Mouse (Mus musculus) liver, embryonic 16.5 days (tissue): ENCODE results near the gene Ccr10. TPM values are rescaled to one million over a fixed set of nuclear protein-coding genes. Genes with fewer than 3 reads are reported as not detected.

Source experiments
- ATAC-seq: fragments of 200-750 bp; cut with Nextera tagmentation; 2 replicates; pipeline ENCODE4 v1.8.0; 2017; ENCODE audit warnings: low read depth, mild to moderate bottlenecking, moderate number of reproducible peaks, moderate library complexity
- H3K27ac ChIP-seq: fragments of 300-500 bp; sonication (generic); 2 replicates; pipeline ENCODE4 v1.5.1; 2014; ENCODE audit warnings: mild to moderate bottlenecking, low read length
- H3K27me3 ChIP-seq: fragments of 300-500 bp; sonication (generic); 2 replicates; pipeline ENCODE4 v1.6.1; 2014; ENCODE audit warnings: low read depth, low read length, mixed read lengths; ENCODE audit not compliant: control insufficient read depth, insufficient read depth
- H3K36me3 ChIP-seq: fragments of 300-500 bp; sonication (generic); 2 replicates; pipeline ENCODE4 v1.6.1; 2014; ENCODE audit warnings: mild to moderate bottlenecking; ENCODE audit not compliant: control insufficient read depth, insufficient read depth
- H3K4me1 ChIP-seq: fragments of 300-500 bp; sonication (generic); 2 replicates; pipeline ENCODE4 v1.6.1; 2014; ENCODE audit warnings: low read depth, low read length, mixed read lengths; ENCODE audit not compliant: control insufficient read depth
- H3K4me2 ChIP-seq: fragments of 300-500 bp; sonication (generic); 2 replicates; pipeline ENCODE4 v1.6.1; 2014; ENCODE audit warnings: low read depth, low read length, mixed read lengths
- H3K4me3 ChIP-seq: fragments of 300-500 bp; sonication (generic); 2 replicates; pipeline ENCODE4 v1.5.1; 2014; ENCODE audit warnings: low read depth, mild to moderate bottlenecking, low read length
- H3K9ac ChIP-seq: fragments of 300-500 bp; sonication (generic); 2 replicates; pipeline ENCODE4 v1.6.1; 2014; ENCODE audit warnings: low read depth, low read length
- H3K9me3 ChIP-seq: fragments of 300-500 bp; sonication (generic); replicated peaks from 2 replicates; pipeline ENCODE4 v1.6.1; 2016; ENCODE audit warnings: low read length; ENCODE audit not compliant: control insufficient read depth
- WGBS: fragments of 180-500 bp; shearing (Covaris S2); extraction: QIAGEN DNeasy Blood & Tissue Kit; methylation state at CpG from one replicate; pipeline ENCODE4 v1.1.7; 2014; ENCODE audit not compliant: insufficient replicate concordance; 5-methylcytosine and 5-hydroxymethylcytosine counted together
- polyA plus RNA-seq: library from polyadenylated mRNA; unstranded; fragments of >200 nt; fragmentation: Nextera tagmentation; extraction: Ambion mirVana; gene quantifications from 2 replicates; pipeline ENCODE4 v1.2.1, GENCODE M21; 2015

Gene Ccr10
- polyA plus RNA-seq, 1 experiment from 2014 or later = 0.05 TPM

- Histone ChIP-seq H3K27me3 (peaks cover 87% of the 10 kb centered on the region), H3K36me3 (no peaks in the 10 kb centered on the region), H3K4me1 (peaks cover 21% of the 10 kb centered on the region), H3K27ac (no peak overlapping the region), H3K9me3 (no peaks in the 10 kb centered on the region), H3K4me3 (no peak overlapping the region), H3K9ac (no peak overlapping the region), H3K4me2 (peak overlapping the region; percentile 34; the same call in 1 of the 2 replicates)
- 2% methylated on average over 25 of the region's 25 CpGs for WGBS
- ATAC-seq = no peak
Observed at GRCm38 (mm10) chr11:101176117-101176691, 961 bp upstream of the Ccr10 start.

DNA sequence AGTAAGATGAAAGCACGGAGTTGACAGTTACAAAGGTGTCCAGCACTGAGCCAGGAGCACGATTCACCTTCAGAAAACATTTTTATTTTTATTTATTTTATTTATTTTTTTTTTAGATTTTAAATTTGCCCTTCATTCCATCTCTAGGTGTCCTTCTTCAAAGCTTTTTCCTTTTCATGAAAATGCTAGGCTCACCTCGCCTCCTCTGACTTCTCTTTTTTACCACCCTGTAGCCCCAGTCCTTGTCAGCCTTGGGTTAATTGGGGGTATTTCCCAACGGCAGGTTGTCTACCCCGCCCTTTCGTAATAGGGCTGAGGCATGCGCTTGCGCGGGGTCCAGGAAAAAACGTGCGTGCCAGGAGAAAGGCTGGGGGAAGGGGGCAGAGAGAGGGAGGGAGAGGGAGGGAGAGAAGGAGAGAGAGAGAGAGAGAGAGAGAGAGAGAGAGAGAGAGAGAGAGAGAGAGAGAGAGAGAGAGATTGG, 433 bp upstream of the Ccr10 start:
- Histone ChIP-seq H3K27me3 (peaks cover 92% of the 10 kb centered on the region), H3K9me3 (no peaks in the 10 kb centered on the region), H3K9ac (no peak overlapping the region), H3K4me3 (no peak overlapping the region), H3K36me3 (no peaks in the 10 kb centered on the region), H3K4me2 (peak overlapping the region; percentile 34; the same call in 1 of the 2 replicates), H3K4me1 (peaks cover 21% of the 10 kb centered on the region), H3K27ac (no peak overlapping the region)
- 8% methylated on average over 11 of the region's 11 CpGs for WGBS
- no peak for ATAC-seq

GRCm38 (mm10) chr11:101174389-101174745, 876 bp downstream of the Ccr10 start:
- peak overlapping the region; percentile 35; the same call in 1 of the 2 replicates for H3K9ac ChIP-seq
- H3K36me3 ChIP-seq = no peaks in the 10 kb centered on the region
- no peak for ATAC-seq
- peak overlapping the region; percentile 43 for H3K4me3 ChIP-seq
- no peak overlapping the region for H3K27ac ChIP-seq
- WGBS = 24% methylated on average over 9 of the region's 9 CpGs
- H3K4me1 ChIP-seq = peaks cover 30% of the 10 kb centered on the region
- peaks cover 99% of the 10 kb centered on the region for H3K27me3 ChIP-seq
- H3K9me3 ChIP-seq = no peaks in the 10 kb centered on the region
- H3K4me2 ChIP-seq = peak overlapping the region; percentile 68

DNA sequence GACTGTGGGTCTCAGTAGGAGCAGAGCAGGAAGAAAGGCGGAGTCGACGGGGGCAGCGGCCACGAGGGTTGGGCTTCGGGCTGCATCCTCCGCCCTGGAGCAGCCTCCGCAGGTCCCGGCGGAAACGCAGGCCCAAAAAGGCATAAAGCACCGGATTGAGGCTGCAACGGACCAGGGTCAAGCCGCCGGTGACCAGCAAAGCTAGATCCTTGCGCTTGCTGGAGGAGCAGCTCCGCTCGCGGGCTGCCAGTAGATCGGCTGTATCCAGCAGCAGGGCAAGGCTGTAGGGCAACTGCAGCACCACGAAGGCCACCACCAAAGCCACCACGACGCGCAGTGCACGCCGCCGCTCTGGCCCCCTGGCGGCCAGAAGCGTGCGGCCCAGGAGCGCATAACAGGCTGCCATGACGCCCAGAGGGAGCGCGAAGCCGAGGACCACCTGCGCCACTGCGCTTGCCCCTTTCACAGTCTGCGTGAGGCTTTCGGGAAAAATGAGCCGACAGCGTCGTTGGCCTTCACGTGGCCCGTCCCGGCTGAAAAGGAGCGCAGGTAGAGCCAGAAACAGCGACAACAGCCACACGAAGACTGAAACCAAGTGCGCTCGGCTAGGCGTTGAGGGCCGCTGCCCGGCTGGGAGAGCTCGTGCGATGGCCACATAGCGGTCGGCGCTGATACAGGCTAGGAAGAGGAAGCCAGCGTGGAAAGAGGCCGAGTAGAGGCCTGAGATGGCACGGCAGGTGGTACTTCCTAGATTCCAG, 1.4 kb downstream of the Ccr10 start:
- no peaks in the 10 kb centered on the region for H3K9me3 ChIP-seq
- H3K27me3 ChIP-seq = peaks cover 99% of the 10 kb centered on the region
- peaks cover 30% of the 10 kb centered on the region for H3K4me1 ChIP-seq
- 2% methylated on average over 61 of the region's 61 CpGs for whole genome bisulfite sequencing
- peak overlapping the region; percentile 68 for H3K4me2 ChIP-seq
- no peaks in the 10 kb centered on the region for H3K36me3 ChIP-seq
- no peak overlapping the region for H3K27ac ChIP-seq
- H3K4me3 ChIP-seq = peak overlapping the region; percentile 43
- H3K9ac ChIP-seq = peak overlapping the region; percentile 35; the same call in 1 of the 2 replicates
- peak; percentile 37 for ATAC-seq

DNA sequence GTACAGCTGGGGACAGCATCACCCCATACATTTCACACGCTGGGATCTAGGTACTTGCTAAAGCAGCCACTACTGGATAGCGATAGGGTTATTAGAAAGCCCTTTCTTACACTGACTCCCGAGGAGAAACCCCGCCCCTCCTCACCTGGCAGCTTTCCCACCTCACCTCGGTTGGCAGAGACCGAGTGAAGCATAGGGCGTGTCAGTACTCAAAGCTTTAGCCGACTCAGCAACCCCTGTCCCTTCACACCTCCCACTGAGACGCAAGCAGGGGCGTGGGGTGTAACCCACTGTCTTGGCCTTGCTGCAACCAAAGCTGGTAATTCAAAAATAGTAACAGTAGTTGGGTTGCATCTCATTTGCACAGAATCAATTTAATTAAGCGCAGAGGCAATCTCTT, 2.1 kb downstream of the Ccr10 start:
- ATAC-seq = no peak
- peak overlapping the region; percentile 68; the same call in 1 of the 2 replicates for H3K4me2 ChIP-seq
- no peak overlapping the region for H3K4me3 ChIP-seq
- H3K4me1 ChIP-seq = peaks cover 30% of the 10 kb centered on the region
- WGBS = 7% methylated on average over 11 of the region's 11 CpGs
- no peak overlapping the region for H3K9ac ChIP-seq
- H3K9me3 ChIP-seq = no peaks in the 10 kb centered on the region
- peaks cover 99% of the 10 kb centered on the region for H3K27me3 ChIP-seq
- H3K36me3 ChIP-seq = no peaks in the 10 kb centered on the region
- no peak overlapping the region for H3K27ac ChIP-seq

GRCm38 (mm10) chr11:101172434-101172815, 2.8 kb downstream of the Ccr10 start:
- no peaks in the 10 kb centered on the region for H3K9me3 ChIP-seq
- WGBS = 4% methylated on average over 5 of the region's 5 CpGs
- peaks cover 99% of the 10 kb centered on the region for H3K27me3 ChIP-seq
- ATAC-seq = no peak
- H3K9ac ChIP-seq = no peak overlapping the region; the same call in 1 of the 2 replicates
- H3K4me3 ChIP-seq = peak overlapping the region; percentile 55
- peak overlapping the region; percentile 54 for H3K27ac ChIP-seq
- H3K4me2 ChIP-seq = peak overlapping the region; percentile 65
- peaks cover 30% of the 10 kb centered on the region for H3K4me1 ChIP-seq
- no peaks in the 10 kb centered on the region for H3K36me3 ChIP-seq

GRCm38 (mm10) chr11:101171721-101172433, 3.4 kb downstream of the Ccr10 start:
- H3K4me2 ChIP-seq = peak overlapping the region; percentile 65
- H3K4me3 ChIP-seq = peak overlapping the region; percentile 55
- H3K9me3 ChIP-seq = no peaks in the 10 kb centered on the region
- H3K27me3 ChIP-seq = peaks cover 99% of the 10 kb centered on the region
- H3K36me3 ChIP-seq = no peaks in the 10 kb centered on the region
- peaks cover 30% of the 10 kb centered on the region for H3K4me1 ChIP-seq
- peak; percentile 43 for ATAC-seq
- no peak overlapping the region; the same call in 1 of the 2 replicates for H3K9ac ChIP-seq
- WGBS = under 1% methylated on average over 31 of the region's 31 CpGs
- peak overlapping the region; percentile 54 for H3K27ac ChIP-seq

GRCm38 (mm10) chr11:101170811-101171610, 4.2 kb downstream of the Ccr10 start, which contains the start of gene Plekhh3:
Plekhh3 (minus strand) TSS chr11:101171351.
- Histone ChIP-seq H3K4me3 (peak within 1 kb of the TSS; percentile 55), H3K9ac (peak within 1 kb of the TSS; percentile 44), H3K4me1 (peaks cover 30% of the 10 kb centered on the region), H3K27ac (peak within 1 kb of the TSS; percentile 54), H3K9me3 (no peaks in the 10 kb centered on the region), H3K27me3 (peaks cover 99% of the 10 kb centered on the region), H3K4me2 (peak within 1 kb of the TSS; percentile 65), H3K36me3 (no peaks in the 10 kb centered on the region)
- ATAC-seq = peak; percentile 88
- WGBS = under 1% methylated on average over 50 of the region's 50 CpGs
